Mouse (Mus musculus): Measurements from ENCODE around the gene Prdm2.
A peak's percentile ranks its signal among the peaks of the same experiment; 100 is the strongest.

Prdm2 gene

GRCm38 (mm10) chr4:143103811-143104210 is 109.0 kb downstream of the Prdm2 start:
- DNase-seq, result no peak

DNA sequence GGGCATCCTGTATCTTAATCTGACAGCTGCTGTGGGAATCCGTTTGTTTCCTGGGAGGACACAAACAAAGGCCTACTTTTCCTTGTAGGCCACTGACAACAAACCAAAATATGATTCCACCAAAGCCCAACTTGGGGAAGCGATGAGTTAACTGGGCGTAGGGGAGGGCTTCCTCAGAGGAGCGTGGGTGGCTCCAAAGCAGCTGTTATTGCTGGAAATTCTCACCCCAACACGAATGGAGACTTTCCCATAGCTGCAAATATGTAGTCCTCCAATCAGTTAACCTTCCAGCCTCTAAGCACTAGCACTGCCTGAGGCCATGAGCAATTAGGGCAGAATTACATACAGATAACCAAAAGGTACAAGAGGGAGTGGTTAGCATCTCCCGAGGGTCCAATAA is 112.6 kb downstream of the Prdm2 start:
- DNase-seq, result no peak

- DNase-seq, result no peak
These were observed 113.3 kb downstream of the Prdm2 start for GRCm38 (mm10) chr4:143099288-143100039.

DNA sequence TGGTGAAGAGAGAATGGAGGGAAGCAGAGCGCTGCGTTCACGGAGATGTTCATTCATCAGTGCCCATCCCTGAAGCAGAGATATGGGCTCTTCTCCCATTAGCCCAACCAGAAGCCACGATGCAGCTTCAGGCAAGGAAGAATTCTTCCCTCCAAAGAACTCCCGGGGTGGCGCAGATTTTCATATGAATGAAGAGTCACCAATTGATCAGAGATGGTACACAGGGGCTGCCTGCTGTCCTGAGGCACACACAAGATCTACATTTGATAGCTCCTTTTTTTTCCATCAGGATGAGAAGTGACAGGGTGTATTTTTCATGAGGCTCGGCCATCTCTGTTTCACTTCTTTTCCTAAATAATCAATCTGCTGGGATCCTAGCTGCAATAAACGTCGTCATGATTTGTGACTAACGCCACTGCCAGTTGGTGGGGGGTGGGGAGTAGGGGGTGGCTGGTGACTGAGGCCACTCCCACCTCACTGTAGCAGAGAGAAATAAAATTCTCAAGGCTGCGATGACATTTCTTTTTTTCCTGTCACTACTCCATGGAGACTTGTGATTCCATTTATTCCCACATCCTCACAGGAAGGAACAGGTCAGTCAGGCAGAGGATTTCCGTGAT is 120.6 kb downstream of the Prdm2 start:
- no peak for DNase-seq

- no peak for DNase-seq
These were observed 122.2 kb downstream of the Prdm2 start for GRCm38 (mm10) chr4:143090551-143090950.

DNA sequence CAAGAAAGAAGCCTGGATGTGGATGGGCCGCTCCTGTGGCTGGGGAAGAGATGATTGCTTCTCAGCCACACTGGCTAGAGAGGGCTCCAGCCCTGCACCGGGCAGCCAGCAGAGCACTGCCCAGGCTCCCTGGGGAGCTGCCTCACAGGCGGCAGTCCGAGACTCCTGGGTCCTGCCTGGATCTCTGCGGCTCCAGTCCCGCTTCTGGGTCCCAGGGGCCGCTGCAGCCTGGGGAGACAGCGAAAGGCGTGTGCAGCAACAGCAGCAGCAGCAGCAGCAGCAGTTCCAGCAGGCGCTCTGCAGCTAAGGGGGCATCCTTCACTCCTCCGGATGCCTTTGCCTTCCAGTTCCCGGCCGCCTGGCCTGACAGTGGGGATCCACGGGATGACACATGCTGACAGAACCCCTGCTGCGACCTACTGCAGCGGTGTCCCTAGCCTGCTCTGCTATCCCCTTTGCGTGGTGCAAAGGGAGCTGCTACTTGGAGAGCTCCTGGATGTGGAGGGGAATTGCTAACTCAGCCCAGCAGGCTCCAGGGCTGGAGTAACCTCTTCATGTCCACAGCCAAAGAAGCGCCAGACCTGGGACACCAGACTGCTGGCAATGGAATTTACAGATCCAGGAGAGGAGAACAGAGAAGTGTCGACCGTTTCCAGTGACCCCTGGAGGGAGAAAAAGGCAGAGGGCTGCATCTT is 138.6 kb downstream of the Prdm2 start:
- peak; percentile 5 for DNase-seq

GRCm38 (mm10) chr4:143071791-143072190 is 141.0 kb downstream of the Prdm2 start:
- DNase-seq, result no peak

DNA sequence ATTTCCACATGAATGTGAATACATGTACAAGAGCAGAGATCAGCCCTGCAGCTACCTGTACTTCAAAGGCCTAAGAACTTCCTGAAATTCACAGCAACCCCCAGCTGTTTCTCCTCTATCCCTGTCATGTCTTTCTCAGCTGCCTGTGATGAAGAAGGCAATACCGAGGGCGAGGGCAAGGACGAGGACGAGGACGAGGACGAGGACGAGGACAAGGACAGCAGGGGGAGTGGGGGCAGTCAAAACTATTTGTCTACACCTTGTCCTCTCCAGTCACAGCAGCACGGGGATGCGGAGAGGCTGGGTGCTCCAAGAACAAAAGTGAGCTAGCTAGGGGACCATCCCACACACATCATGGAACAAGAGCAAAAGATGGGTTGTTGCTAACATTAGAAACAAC is 145.8 kb downstream of the Prdm2 start:
- no peak for DNase-seq

- no peak for DNase-seq
These were observed 153.9 kb downstream of the Prdm2 start for GRCm38 (mm10) chr4:143058765-143059344.
